Mouse (Mus musculus): ENCODE data around the gene 1700008P02Rik. TPM values are rescaled to one million over a fixed set of nuclear protein-coding genes. Genes with fewer than 3 reads are reported as not detected.
"Not testable (repeated sequence)": the region's sequence is repeated elsewhere in the genome, so short reads cannot be mapped to it uniquely, and the experiment has no call there.

1700008P02Rik gene
- not detected in 2 replicates for polyA plus RNA-seq (2015; fragmentation: Nextera tagmentation; extraction: Ambion mirVana)

DNA sequence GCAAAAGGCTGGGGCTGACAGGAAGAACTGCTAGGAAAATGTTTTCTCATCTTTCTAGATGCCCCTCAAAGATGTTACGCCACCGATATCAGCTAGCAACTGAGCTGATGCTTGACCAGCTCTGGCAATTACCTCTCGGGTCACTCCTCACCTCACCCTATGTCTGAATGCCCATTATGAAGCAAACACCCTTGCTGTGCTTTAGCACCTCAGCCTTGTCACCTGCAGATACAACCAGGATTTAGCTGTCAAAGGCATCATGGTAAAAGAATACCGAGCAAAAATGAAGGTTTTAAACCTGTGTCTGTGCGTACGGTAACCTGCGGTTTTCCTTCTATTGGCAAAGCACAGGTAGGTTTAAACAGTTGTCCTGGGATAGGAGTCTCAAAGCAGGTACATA lies at the start of gene 1700008P02Rik:
TSS of gene 1700008P02Rik (minus strand) at position 101 of the 400 bp plus-strand sequence.
- H3K9me3 ChIP-seq (ENCODE audit: control insufficient read depth, low read length), result no peaks in the 10 kb centered on the region
- DNase-seq (ENCODE audit: low spot score), result no peak
- no peak within 1 kb of the TSS for H3K9ac ChIP-seq (ENCODE audit: low read length)
- no peak within 1 kb of the TSS for H3K4me2 ChIP-seq (replicated peaks; ENCODE audit: low read depth)
- no peak for ATAC-seq (ENCODE audit: low FRiP score, low TSS enrichment)
- no peak within 1 kb of the TSS for H3K4me3 ChIP-seq (ENCODE audit: low read depth, low read length)
- H3K27ac ChIP-seq (replicated peaks), result no peak within 1 kb of the TSS
- no peaks in the 10 kb centered on the region for H3K4me1 ChIP-seq (replicated peaks; ENCODE audit: control insufficient read depth, insufficient read depth)
- H3K27me3 ChIP-seq (ENCODE audit: control insufficient read depth, insufficient read depth, low read length), result no peaks in the 10 kb centered on the region
- WGBS, result 96% methylated on average over 7 of the region's 7 CpGs
- H3K36me3 ChIP-seq (ENCODE audit: control insufficient read depth, insufficient read depth, low read length), result no peaks in the 10 kb centered on the region
- TF ChIP-seq CTCF (IDR thresholded peaks at IDR 0.05; ENCODE audit: low read depth) (no peak), EP300 (optimal IDR thresholded peaks at IDR 0.05) (no peak)

DNA sequence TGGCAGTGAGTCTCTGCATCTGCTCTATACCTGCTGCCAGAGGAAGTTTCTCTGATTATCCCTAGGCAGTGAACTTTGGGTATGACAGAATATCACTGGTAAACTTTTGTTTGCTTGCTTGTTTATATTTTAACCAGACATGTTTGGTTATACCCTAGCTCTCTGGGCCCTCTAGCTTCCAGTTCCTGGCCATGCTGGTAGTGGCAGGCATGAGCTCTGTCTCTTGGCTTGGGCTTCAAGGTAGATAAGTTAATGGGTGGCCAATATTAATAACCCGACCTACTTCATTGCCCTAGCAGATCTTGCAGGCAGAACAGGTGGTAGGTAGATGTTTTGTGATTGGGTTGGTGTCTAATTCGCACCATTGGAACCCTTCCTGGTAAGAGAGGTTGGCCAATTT lies 29.2 kb upstream of the 1700008P02Rik start:
- H3K27ac ChIP-seq (replicated peaks), result no peak overlapping the region
- no peak for ATAC-seq (ENCODE audit: low FRiP score, low TSS enrichment)
- no peak for TF ChIP-seq CTCF (IDR thresholded peaks at IDR 0.05; ENCODE audit: low read depth)
- no peak for TF ChIP-seq EP300 (optimal IDR thresholded peaks at IDR 0.05)
- no peaks in the 10 kb centered on the region for H3K4me1 ChIP-seq (replicated peaks; ENCODE audit: control insufficient read depth, insufficient read depth)
- no peak for DNase-seq (ENCODE audit: low spot score)
- no peak overlapping the region for H3K9ac ChIP-seq (ENCODE audit: low read length)
- 74% methylated on average over 2 of the region's 2 CpGs for WGBS
- H3K27me3 ChIP-seq (ENCODE audit: control insufficient read depth, insufficient read depth, low read length), result no peaks in the 10 kb centered on the region
- no peaks in the 10 kb centered on the region for H3K9me3 ChIP-seq (ENCODE audit: control insufficient read depth, low read length)
- H3K4me3 ChIP-seq (ENCODE audit: low read depth, low read length), result no peak overlapping the region
- H3K36me3 ChIP-seq (ENCODE audit: control insufficient read depth, insufficient read depth, low read length), result no peaks in the 10 kb centered on the region
- no peak overlapping the region for H3K4me2 ChIP-seq (replicated peaks; ENCODE audit: low read depth)

DNA sequence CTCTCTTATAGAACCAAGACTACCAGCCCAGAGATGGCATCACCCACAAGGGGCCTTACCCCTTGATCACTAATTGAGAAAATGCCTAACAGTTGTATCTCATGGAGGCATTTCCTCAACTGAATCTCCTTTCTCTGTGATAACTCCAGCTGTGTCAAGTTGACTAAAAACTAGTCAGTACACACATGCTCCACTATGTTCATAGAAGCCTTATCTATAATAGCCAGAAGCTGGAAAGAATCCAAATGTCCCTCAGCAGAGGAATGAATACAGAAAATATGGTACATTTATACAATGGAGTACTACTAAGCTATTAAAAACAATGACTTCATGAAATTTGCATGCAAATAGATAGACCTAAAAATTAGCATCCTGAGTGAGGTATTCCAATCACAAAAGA lies 17.9 kb upstream of the 1700008P02Rik start:
- H3K4me3 ChIP-seq (ENCODE audit: low read depth, low read length); H3K4me2 ChIP-seq (replicated peaks; ENCODE audit: low read depth); H3K9ac ChIP-seq (ENCODE audit: low read length); H3K9me3 ChIP-seq (ENCODE audit: control insufficient read depth, low read length); ATAC-seq (ENCODE audit: low FRiP score, low TSS enrichment); H3K4me1 ChIP-seq (replicated peaks; ENCODE audit: control insufficient read depth, insufficient read depth); H3K27me3 ChIP-seq (ENCODE audit: control insufficient read depth, insufficient read depth, low read length); H3K36me3 ChIP-seq (ENCODE audit: control insufficient read depth, insufficient read depth, low read length); H3K27ac ChIP-seq (replicated peaks); DNase-seq (ENCODE audit: low spot score): not testable (repeated sequence)

DNA sequence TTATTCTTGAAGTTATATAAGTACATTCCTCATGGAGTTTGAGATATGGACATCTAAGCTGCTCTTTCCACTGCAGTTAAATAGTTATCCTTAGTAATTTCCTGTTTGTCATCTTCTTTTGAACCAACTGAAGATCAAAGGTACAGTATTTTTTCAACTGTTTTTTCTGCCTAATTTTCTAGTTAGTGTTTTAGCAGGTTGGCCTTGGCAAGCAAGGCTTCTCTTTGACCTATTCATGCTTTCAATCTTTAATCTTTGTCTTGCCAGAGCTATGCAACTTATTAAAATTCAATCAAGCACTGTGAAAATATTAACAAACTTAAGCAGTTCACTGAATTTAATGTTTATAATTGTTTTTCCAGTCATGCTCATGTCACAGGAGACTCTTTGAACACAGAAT lies 14.0 kb upstream of the 1700008P02Rik start:
- H3K4me3 ChIP-seq (ENCODE audit: low read depth, low read length), result no peak overlapping the region
- H3K36me3 ChIP-seq (ENCODE audit: control insufficient read depth, insufficient read depth, low read length), result no peaks in the 10 kb centered on the region
- no peaks in the 10 kb centered on the region for H3K9me3 ChIP-seq (ENCODE audit: control insufficient read depth, low read length)
- no peak for TF ChIP-seq CTCF (IDR thresholded peaks at IDR 0.05; ENCODE audit: low read depth)
- no peak for TF ChIP-seq EP300 (optimal IDR thresholded peaks at IDR 0.05)
- H3K27ac ChIP-seq (replicated peaks), result no peak overlapping the region
- no peak overlapping the region for H3K9ac ChIP-seq (ENCODE audit: low read length)
- no peak overlapping the region for H3K4me2 ChIP-seq (replicated peaks; ENCODE audit: low read depth)
- ATAC-seq (ENCODE audit: low FRiP score, low TSS enrichment) (no peak), DNase-seq (ENCODE audit: low spot score) (no peak)
- H3K27me3 ChIP-seq (ENCODE audit: control insufficient read depth, insufficient read depth, low read length), result no peaks in the 10 kb centered on the region
- no peaks in the 10 kb centered on the region for H3K4me1 ChIP-seq (replicated peaks; ENCODE audit: control insufficient read depth, insufficient read depth)

DNA sequence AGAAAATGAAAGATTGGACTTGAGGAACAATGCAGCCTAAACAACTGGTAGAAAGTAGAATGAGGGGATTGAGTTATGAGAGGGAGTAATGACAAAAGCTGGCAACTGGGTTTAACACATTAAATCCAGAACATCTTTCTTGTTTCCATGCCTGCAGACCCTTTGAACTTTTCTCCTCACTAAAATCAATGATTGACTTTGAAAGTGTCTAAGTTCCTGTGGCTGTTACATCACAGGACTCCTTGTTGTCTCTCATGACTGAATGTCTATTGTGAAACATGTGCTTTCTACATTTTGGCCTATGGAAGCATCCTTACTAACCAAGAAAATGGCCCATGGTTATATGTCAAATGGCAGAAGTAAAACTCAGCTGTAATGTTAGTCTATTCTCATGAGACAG lies 2.4 kb downstream of the 1700008P02Rik start:
- no peaks in the 10 kb centered on the region for H3K4me1 ChIP-seq (replicated peaks; ENCODE audit: control insufficient read depth, insufficient read depth)
- H3K9me3 ChIP-seq (ENCODE audit: control insufficient read depth, low read length), result no peaks in the 10 kb centered on the region
- no peak overlapping the region for H3K4me3 ChIP-seq (ENCODE audit: low read depth, low read length)
- no peak overlapping the region for H3K27ac ChIP-seq (replicated peaks)
- TF ChIP-seq EP300 (optimal IDR thresholded peaks at IDR 0.05) (no peak), CTCF (IDR thresholded peaks at IDR 0.05; ENCODE audit: low read depth) (no peak)
- ATAC-seq (ENCODE audit: low FRiP score, low TSS enrichment) (no peak), DNase-seq (ENCODE audit: low spot score) (no peak)
- no peak overlapping the region for H3K9ac ChIP-seq (ENCODE audit: low read length)
- no peaks in the 10 kb centered on the region for H3K27me3 ChIP-seq (ENCODE audit: control insufficient read depth, insufficient read depth, low read length)
- no peaks in the 10 kb centered on the region for H3K36me3 ChIP-seq (ENCODE audit: control insufficient read depth, insufficient read depth, low read length)
- no peak overlapping the region for H3K4me2 ChIP-seq (replicated peaks; ENCODE audit: low read depth)

All from stomach, postnatal 0 days (tissue).